ENCODE assay signal across 7 mouse cellular contexts in the genomic region with DNA sequence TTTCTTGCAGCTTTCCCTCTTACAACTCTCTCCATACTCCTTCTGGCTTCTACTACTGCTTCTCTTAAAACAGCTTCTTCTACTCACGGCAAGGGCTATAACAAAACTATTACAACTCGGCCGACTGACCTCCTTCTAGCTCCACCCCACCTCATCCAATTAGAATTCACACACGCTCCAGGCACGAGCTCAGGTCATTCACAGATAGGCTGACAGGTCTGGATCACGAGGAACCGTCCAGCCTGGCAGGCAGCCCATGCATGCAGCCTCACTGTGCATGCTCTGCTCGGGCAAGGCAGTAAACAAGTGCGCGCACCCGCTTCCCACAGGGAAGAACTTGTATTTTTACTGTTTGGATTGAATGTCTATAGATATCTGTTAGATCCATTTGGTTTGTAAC. TPM values are rescaled to one million over a fixed set of nuclear protein-coding genes. Genes with fewer than 3 reads are reported as not detected.
"Had no signal": no experiment of that assay in that cellular context is flagged by ENCODE, and none has a peak within 500 bp of the region (broad histone marks: within the 10 kb centered on the region; RNA-seq: fewer than 3 reads in every experiment).

No protein-coding gene starts in this region.

RNA-seq across cellular contexts. Expression of gene Vwa3a, which starts 25.2 kb away (rescaled TPM):
- total RNA-seq: monocyte, adult 5-6 weeks; neutrophil, adult 5-6 weeks had no signal
- polyA plus RNA-seq: limb, embryonic 15.5 days; macrophage had no signal

RNA-seq across cellular contexts. Expression of gene Pdzd9, which starts 43.8 kb away (rescaled TPM):
- total RNA-seq: layer of hippocampus, postnatal 36 days; left cerebral cortex, postnatal 25 days; monocyte, adult 5-6 weeks; neutrophil, adult 5-6 weeks had no signal
- polyA plus RNA-seq: thymus, adult 2 months had no signal
